Mouse (Mus musculus) left cerebral cortex, postnatal 25 days (tissue): ENCODE results near the gene Rps11. TPM values are rescaled to one million over a fixed set of nuclear protein-coding genes. Genes with fewer than 3 reads are reported as not detected.
"Not testable (repeated sequence)": the region's sequence is repeated elsewhere in the genome, so short reads cannot be mapped to it uniquely, and the experiment has no call there.

ENCODE experiments used
- DNase-seq, 2 experiments: peaks; one replicate each; pipeline ENCODE4 v3.0.0; 2022; ENCODE audit warnings: low spot score in 2 of 2, mixed read lengths in 1 of 2
- intact Hi-C: fragments of 180-260 bp; cut with DNase I; formaldehyde crosslinking; loops from one replicate; pipeline ENCODE4 v1.15.1; 2025
- total RNA-seq, 2 experiments: library from RNA; stranded (reverse); gene quantifications; 2 replicates each; pipeline ENCODE4 v1.2.3; 2021

Gene Rps11
- 100 to 1,000 TPM; 410 to 413 TPM for total RNA-seq

DNA sequence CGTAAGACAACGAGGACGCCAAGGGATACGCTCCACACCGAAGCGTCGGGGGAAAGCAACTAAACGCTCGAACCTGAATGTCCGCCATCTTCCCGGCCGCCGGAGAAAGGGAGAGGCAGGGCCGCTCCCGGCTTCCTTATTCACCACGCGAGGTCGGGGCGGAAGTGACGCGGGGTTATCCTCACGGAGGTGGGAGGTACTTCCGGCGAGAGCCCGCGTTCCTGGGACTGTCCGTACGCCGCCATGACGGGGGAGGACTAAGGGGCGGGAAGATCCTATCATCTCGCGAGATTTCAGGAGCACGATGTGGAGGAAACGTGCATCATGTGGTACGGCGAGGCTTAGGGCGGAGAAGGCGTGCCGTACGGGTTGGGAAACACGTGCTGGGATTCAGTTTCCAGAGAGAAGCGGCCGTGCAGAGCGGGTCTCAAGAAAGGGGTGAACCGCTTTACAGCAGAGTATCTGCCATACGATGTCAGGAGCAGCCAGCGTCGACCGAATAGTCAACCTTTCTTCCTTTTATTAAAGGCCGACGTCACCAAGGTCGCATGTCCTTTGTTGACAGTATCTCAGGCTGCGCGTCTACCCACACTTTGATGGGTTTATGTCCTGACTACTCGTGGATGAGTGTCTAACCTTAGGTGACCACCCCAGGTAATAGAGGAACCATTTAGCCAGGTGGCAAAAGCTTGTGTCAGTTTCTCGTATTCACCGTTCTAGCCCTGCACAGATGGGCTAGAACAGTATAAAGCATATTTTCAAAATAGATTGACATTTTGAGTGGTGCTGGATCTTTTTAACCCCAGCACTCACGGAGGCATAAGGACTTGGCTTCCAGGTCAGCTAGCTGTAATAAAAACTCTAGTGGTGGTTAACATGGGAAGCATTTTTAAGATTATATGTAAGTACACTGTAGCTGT lies at the start of gene Rps11:
Gene Rps11, minus strand, starts transcription at position 216 of the 920 bp plus-strand sequence.
- DNase-seq: peak; percentile 99
- intact Hi-C loops: no loop called here

DNA sequence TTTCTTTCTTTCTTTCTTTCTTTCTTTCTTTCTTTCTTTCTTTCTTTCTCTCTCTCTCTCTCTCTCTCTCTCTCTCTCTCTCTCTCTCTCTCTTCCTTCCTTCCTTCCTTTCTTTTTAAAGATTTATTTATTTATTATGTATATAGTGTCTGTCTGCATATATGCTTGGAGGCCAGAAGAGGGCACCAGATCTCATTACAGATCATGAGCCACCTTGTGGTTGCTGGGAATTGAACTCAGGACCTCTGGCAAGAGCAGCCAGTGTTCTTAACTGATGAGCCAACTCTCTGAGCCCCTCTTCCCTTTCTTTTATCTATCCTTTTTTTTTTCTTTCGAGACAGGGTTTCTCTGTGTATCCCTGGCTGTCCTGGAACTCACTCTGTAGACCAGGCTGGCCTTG lies 49.5 kb upstream of the Rps11 start:
- DNase-seq, intact Hi-C loops: not testable (repeated sequence)

DNA sequence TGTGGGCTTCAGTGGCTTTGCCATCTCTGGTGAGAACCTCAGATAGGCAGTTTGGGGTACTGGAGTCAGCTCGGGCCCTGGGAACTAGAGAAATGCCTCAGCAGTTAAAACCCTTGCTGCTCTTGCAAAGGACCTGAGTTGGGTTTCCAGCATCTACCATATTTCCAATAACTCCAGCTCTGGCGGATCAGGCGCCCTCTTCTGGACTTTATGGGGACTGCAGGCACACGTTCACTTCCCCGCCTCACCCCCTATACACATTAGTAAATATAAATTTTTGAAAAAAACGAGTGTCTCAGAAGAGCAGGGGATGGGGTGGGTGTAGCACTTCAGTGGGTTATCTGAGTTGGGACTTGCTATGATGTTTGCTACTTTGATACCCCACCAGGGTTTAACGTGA lies 48.7 kb upstream of the Rps11 start:
- DNase-seq: no peak
- intact Hi-C loops: no loop called here

DNA sequence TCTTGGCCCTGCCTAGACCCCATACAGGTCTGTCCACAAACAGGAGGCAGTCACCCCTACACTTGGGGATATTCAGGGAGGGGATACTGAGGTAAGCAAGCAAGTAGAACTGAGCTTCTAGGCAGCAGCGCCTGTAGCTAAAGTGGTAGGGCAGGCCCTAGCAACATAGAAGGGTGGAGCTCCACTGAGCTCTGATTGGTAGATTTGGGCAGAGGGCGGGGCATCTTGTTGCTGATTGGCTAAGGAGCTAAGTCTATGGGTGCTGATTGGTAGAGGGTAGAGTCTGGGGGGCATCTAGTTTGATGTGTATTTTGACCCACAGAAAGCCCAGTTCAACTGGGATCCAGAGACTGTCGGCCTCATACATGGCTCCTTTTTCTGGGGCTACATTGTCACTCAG lies 45.3 kb upstream of the Rps11 start:
- peak; percentile 62 to 85 for DNase-seq
- intact Hi-C loops: loop anchor here (10.0 kb wide), 1 partner anchor 195 kb away; the partner anchor contains the start of gene Ppfia3

DNA sequence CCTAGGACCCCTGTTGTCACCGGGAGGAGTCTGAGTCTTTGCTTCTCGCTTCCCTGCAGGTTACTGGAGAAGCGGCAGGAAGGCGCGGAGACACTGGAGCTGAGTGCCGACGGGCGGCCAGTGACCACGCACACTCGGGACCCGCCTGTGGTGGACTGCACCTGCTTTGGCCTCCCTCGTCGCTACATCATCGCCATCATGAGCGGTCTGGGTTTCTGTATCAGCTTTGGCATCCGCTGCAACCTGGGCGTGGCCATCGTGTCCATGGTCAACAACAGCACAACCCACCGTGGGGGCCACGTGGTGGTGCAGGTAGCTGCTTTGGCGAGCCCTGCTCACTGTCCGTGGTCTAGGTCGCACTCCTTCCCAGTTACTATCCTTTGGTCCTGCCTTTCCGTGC lies 44.4 kb upstream of the Rps11 start:
- intact Hi-C loops: loop anchor here (10.0 kb wide), 1 partner anchor 196 kb away; the partner anchor contains the start of gene Ppfia3
- DNase-seq: peak in 1 of 2 experiments; percentile 28

DNA sequence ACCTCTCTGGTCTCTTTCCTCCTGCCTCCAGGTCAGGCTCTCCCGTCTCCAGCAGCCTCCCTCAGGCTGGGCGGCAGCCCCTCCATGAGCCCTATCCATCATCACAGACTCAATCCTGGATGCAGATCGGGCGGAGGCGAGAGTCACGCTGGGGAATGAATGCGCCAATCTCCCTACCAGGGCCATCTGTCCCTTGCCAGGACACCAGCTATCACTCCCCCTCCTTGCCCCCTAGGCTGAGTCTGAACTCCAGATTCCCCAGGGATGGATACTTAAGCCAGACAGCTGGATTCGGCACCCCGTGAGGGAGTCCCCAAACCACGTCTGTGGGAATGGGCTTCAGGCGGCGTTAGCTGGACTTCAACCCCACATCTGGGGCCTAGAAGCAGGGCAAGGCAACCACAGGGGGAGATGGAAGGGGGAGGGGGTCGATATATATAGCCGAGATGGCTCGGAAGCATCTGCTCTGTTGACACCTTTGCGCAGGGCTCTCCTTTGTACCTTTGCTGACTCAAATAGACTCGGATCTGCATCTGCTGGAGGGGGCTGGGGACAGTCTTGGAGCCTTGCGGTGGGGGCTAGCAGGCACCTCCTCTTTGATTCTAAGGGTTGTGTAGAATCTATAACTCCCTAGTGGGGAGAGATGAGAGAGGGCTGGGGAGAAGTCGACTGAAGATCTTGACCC lies 43.7 kb upstream of the Rps11 start:
- intact Hi-C loops: loop anchor here (1.0 to 10.0 kb wide), 2 partner anchors 65 to 197 kb away; partner anchors contain the start of gene Ppfia3
- DNase-seq: peak; percentile 45 to 86

DNA sequence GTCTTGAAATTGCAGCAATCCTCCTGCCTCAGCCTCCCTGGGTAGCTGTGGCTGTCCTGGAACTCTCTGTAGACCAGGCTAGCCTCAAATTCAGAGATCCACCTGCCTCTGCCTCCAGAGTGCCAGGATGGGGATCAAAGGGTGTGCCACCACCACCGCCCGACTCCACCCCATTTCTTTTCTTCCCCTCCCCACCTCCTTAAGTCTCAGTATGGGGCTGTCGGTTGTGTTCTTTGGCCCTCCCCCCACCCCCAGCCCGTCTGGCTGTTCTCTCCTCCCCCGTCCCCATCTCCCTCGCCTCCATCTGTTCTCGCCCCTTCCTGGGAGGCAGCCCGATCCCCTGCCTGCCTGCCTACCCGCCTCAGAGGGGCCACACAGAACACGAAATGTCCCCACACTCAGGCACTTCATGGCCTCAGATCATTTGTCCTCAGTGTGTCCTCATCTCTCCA lies 42.7 kb upstream of the Rps11 start:
- peak; percentile 61 to 85 for DNase-seq
- intact Hi-C loops: loop anchor here (1.0 to 10.0 kb wide), 2 partner anchors 66 to 198 kb away; partner anchors contain the start of gene Ppfia3

DNA sequence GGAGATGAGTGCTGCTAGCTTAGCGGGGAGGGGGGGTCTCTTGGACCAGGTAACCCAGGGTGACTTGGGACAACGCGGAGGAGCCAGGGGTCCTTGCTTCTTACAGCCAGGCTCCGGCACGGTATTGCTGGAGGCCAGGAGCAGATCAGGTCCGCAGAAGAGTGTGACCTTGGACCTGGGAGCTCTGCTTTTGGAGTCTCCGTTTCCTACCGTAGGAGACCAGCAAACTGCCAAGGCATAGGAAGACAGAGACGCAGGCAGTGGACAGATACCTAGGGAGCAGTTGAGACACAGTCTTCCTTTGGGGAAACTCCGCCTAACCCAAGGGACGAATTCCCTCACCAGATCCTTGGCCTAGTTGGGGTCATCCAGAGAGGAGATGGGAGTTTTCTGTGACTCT lies 41.5 kb upstream of the Rps11 start:
- intact Hi-C loops: loop anchor here (10.0 kb wide), 1 partner anchor 199 kb away; the partner anchor contains the start of gene Ppfia3

DNA sequence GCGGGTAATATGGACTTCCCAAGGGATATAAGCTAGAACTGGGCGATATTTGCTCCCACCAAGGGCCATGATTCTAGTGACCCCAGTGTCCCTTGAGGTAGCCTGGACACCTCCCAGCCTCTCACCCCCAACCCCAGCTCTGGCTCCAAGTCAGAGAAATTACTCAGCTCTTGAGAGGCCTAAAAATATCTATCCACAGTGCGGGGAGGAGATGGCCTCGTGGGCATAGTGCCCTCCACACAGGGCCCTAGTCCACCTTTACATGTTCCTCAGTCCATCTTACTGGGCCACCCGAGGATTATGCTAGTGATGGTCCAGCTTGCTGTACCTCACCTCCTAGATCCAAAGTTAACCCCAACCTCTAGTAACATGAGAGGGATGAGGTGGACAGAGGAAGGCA lies 40.6 kb upstream of the Rps11 start:
- intact Hi-C loops: loop anchor here (10.0 kb wide), 1 partner anchor 200 kb away; the partner anchor contains the start of gene Ppfia3
- peak; percentile 24 to 51 for DNase-seq

More for the DNA sequence above, 41.5 kb upstream of the Rps11 start:
- no peak for DNase-seq

DNA sequence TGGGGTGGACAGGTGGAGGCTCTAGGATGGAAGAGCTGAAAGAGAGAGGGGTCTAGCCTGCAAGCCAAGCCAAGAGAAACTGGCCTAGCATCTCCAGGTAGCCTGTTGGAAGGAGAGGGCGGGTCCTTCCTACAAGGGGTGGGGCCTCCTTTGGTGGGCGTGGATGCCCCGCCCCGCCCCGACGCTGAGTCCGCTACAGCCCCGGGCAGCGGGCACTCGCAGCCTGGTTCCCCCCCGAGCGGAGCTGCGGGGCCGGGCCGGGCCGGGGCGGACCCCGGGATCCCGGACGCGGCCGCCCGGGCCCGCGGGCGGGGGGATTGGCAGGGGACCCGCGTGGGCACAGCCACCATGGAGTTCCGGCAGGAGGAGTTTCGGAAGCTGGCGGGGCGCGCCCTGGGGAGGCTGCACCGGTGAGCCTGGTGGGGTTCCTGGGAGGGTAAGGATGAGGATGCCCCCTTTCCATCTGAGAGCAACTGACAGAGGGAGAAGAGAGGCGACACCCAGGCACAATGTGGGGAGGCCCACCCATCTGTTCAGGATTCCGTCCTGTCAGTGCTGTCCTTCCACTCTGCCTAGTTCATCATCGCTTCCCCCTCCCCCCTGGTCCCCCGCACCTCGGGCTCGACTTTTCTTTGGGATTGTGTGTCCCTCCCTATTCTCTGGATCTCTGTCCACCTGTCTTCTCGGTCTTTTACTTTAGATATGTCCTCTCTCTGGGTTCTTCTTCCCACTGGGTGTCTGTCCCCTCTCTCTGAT lies 39.7 kb upstream of the Rps11 start, which contains the start of gene Slc17a7:
Gene Slc17a7, plus strand, starts transcription at position 215 of the 756 bp plus-strand sequence.
- intact Hi-C loops: loop anchor here (10.0 kb wide), 1 partner anchor 201 kb away; the partner anchor contains the start of gene Ppfia3
- peak; percentile 68 to 77 for DNase-seq

DNA sequence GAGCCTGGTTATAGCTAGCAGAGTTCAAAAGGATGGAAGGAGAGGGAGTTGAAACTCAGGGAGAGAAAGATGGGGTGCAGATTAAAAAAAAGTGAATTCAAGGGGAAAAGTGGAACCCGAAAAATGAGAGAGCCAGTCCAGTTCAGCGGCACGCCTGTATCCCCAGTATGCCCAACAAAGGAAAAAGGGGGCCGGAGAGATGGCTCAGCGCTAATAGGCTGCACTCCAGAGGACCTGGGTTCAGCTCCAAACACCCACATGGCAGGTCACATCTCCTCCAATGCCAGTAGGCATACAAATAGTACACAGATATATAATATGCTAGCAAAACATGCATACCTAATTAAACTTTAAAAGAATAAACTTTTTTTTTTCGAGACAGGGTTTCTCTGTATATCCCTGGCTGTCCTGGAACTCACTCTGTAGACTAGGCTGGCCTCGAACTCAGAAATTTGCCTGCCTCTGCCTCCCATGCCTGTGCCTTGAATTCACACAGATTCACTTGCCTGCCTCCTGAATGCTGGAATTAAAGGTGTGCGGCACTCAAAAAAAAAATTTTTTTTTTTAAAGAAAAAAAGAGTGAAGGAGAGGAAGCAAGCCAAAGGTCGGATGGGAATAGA lies 38.9 kb upstream of the Rps11 start:
- intact Hi-C loops: loop anchor here (1.0 to 10.0 kb wide), 4 partner anchors 35 to 202 kb away; partner anchors contain the start of gene Ppfia3
- no peak for DNase-seq

DNA sequence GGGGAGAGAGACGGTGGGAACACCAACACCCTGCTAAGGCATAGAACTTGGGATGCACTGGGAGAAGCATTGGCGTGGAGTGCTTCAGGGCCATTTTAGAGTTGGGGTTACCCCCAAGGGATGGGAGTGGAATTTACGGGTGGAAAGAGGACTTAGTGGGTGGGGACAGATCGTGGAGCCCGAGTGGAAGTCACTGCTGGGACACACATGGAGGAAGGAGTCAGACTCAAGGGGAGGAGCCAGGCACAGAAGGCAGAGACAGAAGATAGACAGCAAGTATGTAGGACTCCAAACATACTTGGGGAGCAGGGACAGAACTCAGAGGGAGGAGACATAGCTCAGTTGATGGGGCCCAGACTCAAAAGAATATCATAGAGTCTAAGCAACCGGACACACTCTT lies 38.3 kb upstream of the Rps11 start:
- intact Hi-C loops: loop anchor here (1.0 to 10.0 kb wide), 4 partner anchors 36 to 202 kb away; partner anchors contain the start of gene Ppfia3
- DNase-seq: peak in 1 of 2 experiments; percentile 65

DNA sequence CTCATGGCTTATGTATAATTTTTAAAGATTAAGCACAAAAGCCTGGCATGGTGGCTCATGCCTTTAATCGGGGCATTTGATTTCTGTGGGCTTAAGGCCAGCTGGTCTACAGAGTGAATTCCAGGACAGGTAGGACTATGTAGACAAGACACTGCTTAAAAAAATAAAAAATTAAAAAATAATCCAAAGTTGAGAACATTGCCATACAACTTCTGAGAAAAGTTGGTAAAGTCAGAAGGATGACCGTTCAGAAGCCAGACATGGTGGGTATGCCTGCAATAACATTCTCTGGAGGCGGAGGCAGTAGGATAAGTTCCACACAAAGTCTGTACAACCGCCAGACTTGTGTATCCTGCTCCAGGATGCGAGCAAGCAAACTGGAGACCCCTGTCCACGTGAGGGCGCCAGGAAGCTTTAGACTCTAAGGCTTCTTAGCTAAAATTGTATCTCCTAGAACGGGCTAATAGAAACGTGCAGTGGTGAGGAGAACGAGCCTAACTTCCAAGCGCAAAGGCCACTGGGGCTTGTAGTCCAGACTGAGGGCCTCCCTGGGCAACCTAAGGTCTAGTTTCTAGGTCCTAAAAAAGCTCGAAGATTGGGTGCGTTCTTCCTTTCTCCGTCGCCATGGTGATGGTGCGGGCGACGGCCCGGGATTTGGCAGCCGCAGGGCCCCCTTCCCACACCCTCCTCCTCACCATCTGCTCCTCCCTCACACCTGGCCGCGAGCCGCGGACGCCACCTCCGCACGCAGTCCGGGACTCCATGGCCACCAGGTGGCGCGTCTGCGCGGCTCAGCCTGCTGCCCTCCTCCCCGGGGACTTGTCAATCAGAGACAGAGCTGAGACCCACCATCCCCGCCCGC lies 37.6 kb upstream of the Rps11 start:
- peak; percentile 95 to 98 for DNase-seq
- intact Hi-C loops: loop anchor here (1.0 to 10.0 kb wide), 4 partner anchors 36 to 203 kb away; partner anchors contain the start of gene Ppfia3

DNA sequence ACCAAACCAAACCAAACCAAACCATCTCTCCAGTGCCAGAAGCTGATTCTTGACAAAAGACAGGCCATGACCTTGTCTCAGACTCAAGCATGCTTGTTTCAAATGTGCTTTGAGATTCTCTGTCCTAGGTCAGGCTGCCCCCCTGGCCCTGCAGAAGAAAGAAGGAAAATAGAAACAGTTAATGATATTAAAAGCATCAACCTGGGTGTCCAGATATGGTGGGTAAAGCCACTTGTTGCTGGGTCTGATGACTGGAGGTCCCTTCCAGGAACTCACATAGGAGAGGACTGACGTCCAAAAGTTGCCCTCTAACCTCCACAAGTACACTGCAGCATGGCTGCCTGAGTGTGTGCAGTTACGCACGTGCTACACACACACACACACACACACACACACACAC lies 36.6 kb upstream of the Rps11 start:
- intact Hi-C loops: loop anchor here (10.0 kb wide), 1 partner anchor 204 kb away; the partner anchor contains the start of gene Ppfia3
- DNase-seq: no peak

DNA sequence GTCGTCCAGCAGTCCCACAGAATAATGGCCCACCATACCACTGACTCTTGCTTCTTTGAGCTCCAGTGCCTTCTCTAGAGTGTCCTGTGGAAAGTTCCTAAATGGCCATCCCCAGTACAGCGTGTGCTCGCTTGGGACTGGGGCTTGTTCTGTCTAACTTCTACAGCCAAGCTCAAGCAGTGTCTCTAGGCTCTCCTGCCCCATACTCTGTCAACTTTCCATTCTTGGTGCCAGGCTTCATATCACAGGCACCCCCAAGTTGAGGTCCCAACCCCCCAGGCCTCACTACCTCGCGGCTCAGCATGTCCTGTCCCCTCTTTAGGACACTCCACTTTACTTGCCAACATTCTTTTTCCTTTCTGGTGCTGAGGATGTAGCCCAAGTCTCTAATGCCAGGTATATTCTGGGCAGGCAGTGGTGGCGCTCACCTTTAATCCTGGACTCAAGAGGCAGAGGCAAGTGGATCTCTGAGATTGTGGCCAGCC lies 36.1 kb upstream of the Rps11 start:
- peak in 1 of 2 experiments; percentile 1 for DNase-seq
- intact Hi-C loops: loop anchor here (10.0 kb wide), 1 partner anchor 204 kb away; the partner anchor contains the start of gene Ppfia3

DNA sequence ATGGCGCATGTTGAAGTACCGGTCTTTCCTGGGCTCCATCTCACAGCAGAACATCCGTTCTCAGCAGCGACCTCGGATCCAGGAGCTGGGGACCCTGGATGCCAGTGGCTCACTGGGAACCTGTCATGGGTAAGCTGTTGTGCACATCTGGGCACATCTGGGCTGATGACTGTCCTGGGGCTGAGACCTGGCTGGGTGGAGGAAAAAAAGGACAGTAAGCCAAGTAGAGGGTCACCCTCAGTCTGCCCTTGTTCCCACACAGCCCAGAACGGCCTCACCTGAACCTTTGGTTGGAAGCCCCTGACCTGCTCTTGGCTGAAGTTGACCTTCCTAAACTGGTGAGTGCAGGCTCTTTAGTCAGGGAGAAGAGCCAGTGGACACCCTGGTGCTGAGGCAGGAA lies 34.8 kb upstream of the Rps11 start:
- intact Hi-C loops: no loop called here
- DNase-seq: no peak

DNA sequence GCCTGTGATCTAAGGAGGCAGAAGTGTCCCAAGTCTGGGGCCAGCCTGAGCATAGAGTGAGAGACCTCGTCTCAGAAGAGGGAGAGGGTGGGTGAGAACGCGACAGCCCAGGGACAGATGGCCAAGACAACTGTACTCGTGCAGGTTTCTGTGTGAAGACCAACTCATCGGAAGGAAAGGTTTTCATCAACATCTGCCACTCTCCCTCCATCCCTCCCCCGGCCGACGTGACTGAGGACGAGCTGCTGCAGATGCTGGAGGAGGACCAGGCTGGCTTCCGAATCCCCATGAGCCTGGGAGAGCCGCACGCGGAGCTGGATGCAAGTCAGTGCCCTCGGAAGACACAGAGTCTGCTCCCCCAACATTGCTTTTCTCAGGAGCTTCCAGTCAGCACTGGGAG lies 33.2 kb upstream of the Rps11 start:
- peak; percentile 49 to 88 for DNase-seq
- intact Hi-C loops: no loop called here
